Mouse (Mus musculus): ENCODE results near the gene Klhl25. TPM values are rescaled to one million over a fixed set of nuclear protein-coding genes. Genes with fewer than 3 reads are reported as not detected.

Gene Klhl25
- total and polyA plus RNA-seq, 3 experiments, result 11.0 to 14.2 (median 12.9) TPM

DNA sequence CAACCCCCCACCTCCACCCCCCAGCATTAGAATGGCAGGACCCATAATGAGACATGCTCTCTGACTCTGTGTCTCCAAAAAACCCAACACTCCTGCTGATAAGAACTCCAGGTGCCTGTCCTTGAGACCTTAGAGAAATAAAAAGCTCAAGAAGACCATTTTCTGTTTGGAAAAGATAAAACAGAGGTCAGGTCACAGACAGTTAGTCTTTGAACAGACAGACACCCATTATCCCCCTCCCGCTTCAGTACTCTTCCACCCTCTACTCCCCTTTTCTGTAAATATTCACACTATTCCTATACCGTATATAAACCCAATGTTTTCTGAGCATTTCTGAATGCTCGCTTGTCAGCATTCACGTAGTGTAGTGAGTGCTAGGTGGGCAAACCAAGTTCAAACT, 41.9 kb upstream of the Klhl25 start:
- TF ChIP-seq JUN (IDR thresholded peaks at IDR 0.05; ENCODE audit: insufficient read depth, low read depth, low read length) (no peak), PAX5 (IDR thresholded peaks at IDR 0.05; ENCODE audit: low read length) (no peak), NRF1 (IDR thresholded peaks at IDR 0.05; ENCODE audit: low read depth, low read length) (no peak), ZKSCAN1 (IDR thresholded peaks at IDR 0.05; ENCODE audit: borderline replicate concordance, low read depth, low read length) (no peak), EP300 (IDR thresholded peaks at IDR 0.05; ENCODE audit: low read length) (no peak), TCF12 (IDR thresholded peaks at IDR 0.05; ENCODE audit: low read depth, low read length) (no peak), MEF2A (IDR thresholded peaks at IDR 0.05; ENCODE audit: borderline replicate concordance, low read depth, low read length) (no peak), MXI1 (IDR thresholded peaks at IDR 0.05; ENCODE audit: low read depth, low read length) (no peak), SIN3A (IDR thresholded peaks at IDR 0.05; ENCODE audit: low read length) (no peak), E2F4 (IDR thresholded peaks at IDR 0.05; ENCODE audit: insufficient replicate concordance, low read depth, low read length) (no peak), TBP (conservative IDR thresholded peaks at IDR 0.05; ENCODE audit: low read depth, low read length) (no peak), ZNF384 (IDR thresholded peaks at IDR 0.05; ENCODE audit: low read depth, low read length) (no peak), MYC (IDR thresholded peaks at IDR 0.05; ENCODE audit: low read depth, low read length) (no peak), USF1 (IDR thresholded peaks at IDR 0.05; ENCODE audit: low read depth, low read length) (no peak), POLR2A (IDR thresholded peaks at IDR 0.05; ENCODE audit: low read depth, low read length) (no peak), BHLHE40 (IDR thresholded peaks at IDR 0.05; ENCODE audit: low read depth, low read length) (no peak), MAFK (IDR thresholded peaks at IDR 0.05; ENCODE audit: insufficient replicate concordance, low read length) (no peak), CHD1 (IDR thresholded peaks at IDR 0.05; ENCODE audit: low read depth, low read length) (no peak), CHD2 (IDR thresholded peaks at IDR 0.05; ENCODE audit: low read length) (no peak), RAD21 (IDR thresholded peaks at IDR 0.05; ENCODE audit: low read depth, low read length) (no peak)
- Histone ChIP-seq H3K79me2 (replicated peaks; ENCODE audit: control insufficient read depth, extremely low read depth, insufficient read depth, poor library complexity, severe bottlenecking) (no peaks in the 10 kb centered on the region), H3K4me1 (ENCODE audit: control insufficient read depth in 1 of 2, insufficient read depth in 2 of 2) (peaks cover 3 to 28% of the 10 kb centered on the region in 2 experiments; a peak in 3 of 4 replicates), H3K27ac (ENCODE audit: insufficient read depth, low read depth) (no peak overlapping the region), H3K36me3 (replicated peaks in 1 of 2; ENCODE audit: control insufficient read depth in 1 of 2, insufficient read depth in 1 of 2, low read length in 1 of 2) (no peaks in the 10 kb centered on the region), H3K27me3 (replicated peaks) (no peaks in the 10 kb centered on the region), H3K9me3 (replicated peaks; ENCODE audit: low read length) (peaks cover 3% of the 10 kb centered on the region), H3K9ac (ENCODE audit: insufficient read depth, low read depth) (no peak overlapping the region), H3K4me2 (ENCODE audit: insufficient read depth, low read depth, poor library complexity, severe bottlenecking) (no peak overlapping the region), H3K4me3 (replicated peaks in 1 of 3; ENCODE audit: low read depth in 2 of 3, low read length in 2 of 3, poor library complexity in 1 of 3) (no peak overlapping the region)
- DNase-seq (ENCODE audit: extremely low read depth), result no peak
- dilution Hi-C loops (cut with MboI; ENCODE audit: extremely low pct_ligation_motif_present, extremely low pct_unique_long_range_greater_than_20kb, low sequenced_read_pairs), result no loop called here
- in situ Hi-C loops (cut with MboI; ENCODE audit: low pct_ligation_motif_present, low pct_unique_long_range_greater_than_20kb, low sequenced_read_pairs), result no loop called here

GRCm38 (mm10) chr7:75806711-75807110, 41.4 kb upstream of the Klhl25 start:
- Histone ChIP-seq H3K9ac (ENCODE audit: insufficient read depth, low read depth) (no peak overlapping the region), H3K79me2 (replicated peaks; ENCODE audit: control insufficient read depth, extremely low read depth, insufficient read depth, poor library complexity, severe bottlenecking) (no peaks in the 10 kb centered on the region), H3K27me3 (replicated peaks) (no peaks in the 10 kb centered on the region), H3K27ac (ENCODE audit: insufficient read depth, low read depth) (no peak overlapping the region), H3K4me1 (ENCODE audit: control insufficient read depth in 1 of 2, insufficient read depth in 2 of 2) (peaks cover 0 to 23% of the 10 kb centered on the region in 2 experiments; a peak in 2 of 4 replicates), H3K4me3 (replicated peaks in 1 of 3; ENCODE audit: low read depth in 2 of 3, low read length in 2 of 3, poor library complexity in 1 of 3) (no peak overlapping the region), H3K36me3 (replicated peaks in 1 of 2; ENCODE audit: control insufficient read depth in 1 of 2, insufficient read depth in 1 of 2, low read length in 1 of 2) (no peaks in the 10 kb centered on the region), H3K9me3 (replicated peaks; ENCODE audit: low read length) (peaks cover 3% of the 10 kb centered on the region), H3K4me2 (ENCODE audit: insufficient read depth, low read depth, poor library complexity, severe bottlenecking) (no peak overlapping the region)
- no peak for TF ChIP-seq POLR2AphosphoS2 (IDR thresholded peaks at IDR 0.05; ENCODE audit: low read depth, low read length)
- TF ChIP-seq CHD1 (IDR thresholded peaks at IDR 0.05; ENCODE audit: low read depth, low read length), result no peak
- TF ChIP-seq ZC3H11A (IDR thresholded peaks at IDR 0.05; ENCODE audit: low read depth, low read length), result no peak
- no peak; the same call in 1 of the 2 replicates for TF ChIP-seq EP300 (IDR thresholded peaks at IDR 0.05; ENCODE audit: low read length)
- no peak for TF ChIP-seq E2F4 (IDR thresholded peaks at IDR 0.05; ENCODE audit: insufficient replicate concordance, low read depth, low read length)
- no peak for TF ChIP-seq GABPA (IDR thresholded peaks at IDR 0.05; ENCODE audit: insufficient replicate concordance, low read depth, low read length)
- no peak for TF ChIP-seq MYC (IDR thresholded peaks at IDR 0.05; ENCODE audit: low read depth, low read length)
- TF ChIP-seq ELF1 (IDR thresholded peaks at IDR 0.05; ENCODE audit: low read depth, low read length), result no peak
- no peak for TF ChIP-seq MEF2A (IDR thresholded peaks at IDR 0.05; ENCODE audit: borderline replicate concordance, low read depth, low read length)
- TF ChIP-seq ZMIZ1 (IDR thresholded peaks at IDR 0.05; ENCODE audit: low read depth, low read length), result no peak
- TF ChIP-seq SIN3A (IDR thresholded peaks at IDR 0.05; ENCODE audit: low read length), result no peak
- TF ChIP-seq JUND (conservative IDR thresholded peaks at IDR 0.05; ENCODE audit: low read depth, low read length), result no peak
- no peak for TF ChIP-seq HCFC1 (IDR thresholded peaks at IDR 0.05; ENCODE audit: low read depth, low read length)
- TF ChIP-seq SMC3 (IDR thresholded peaks at IDR 0.05; ENCODE audit: low read depth, low read length), result no peak
- no peak for TF ChIP-seq NRF1 (IDR thresholded peaks at IDR 0.05; ENCODE audit: low read depth, low read length)
- TF ChIP-seq MAZ (IDR thresholded peaks at IDR 0.05; ENCODE audit: low read depth, low read length), result no peak
- no peak for DNase-seq (ENCODE audit: extremely low read depth)
- in situ Hi-C loops (cut with MboI; ENCODE audit: low pct_ligation_motif_present, low pct_unique_long_range_greater_than_20kb, low sequenced_read_pairs), result no loop called here
- dilution Hi-C loops (cut with MboI; ENCODE audit: extremely low pct_ligation_motif_present, extremely low pct_unique_long_range_greater_than_20kb, low sequenced_read_pairs), result no loop called here

Measured in CH12.LX (cell line).